Mouse (Mus musculus) bone marrow macrophage, adult 2 months (primary cell): Measurements from ENCODE around the gene Prrg1. TPM values are rescaled to one million over a fixed set of nuclear protein-coding genes. Genes with fewer than 3 reads are reported as not detected.
A peak's percentile ranks its signal among the peaks of the same experiment; 100 is the strongest.

ENCODE experiments used
- H3K27ac ChIP-seq: 2 replicates; pipeline ENCODE4 v1.5.1; 2012; ENCODE audit warnings: low read depth, low read length; ENCODE audit not compliant: insufficient read depth
- H3K4me1 ChIP-seq: 2 replicates; pipeline ENCODE4 v1.6.1; 2012; ENCODE audit warnings: low read length; ENCODE audit not compliant: control insufficient read depth, insufficient read depth
- H3K4me3 ChIP-seq: 2 replicates; pipeline ENCODE4 v1.5.1; 2012; ENCODE audit warnings: mild to moderate bottlenecking, low read length, moderate library complexity; ENCODE audit not compliant: insufficient read depth
- CTCF ChIP-seq: IDR thresholded peaks from 2 replicates; pipeline ENCODE4 v1.5.1; 2012; ENCODE audit warnings: low read depth, mild to moderate bottlenecking, low read length, moderate library complexity
- POLR2A ChIP-seq: IDR thresholded peaks from 2 replicates; pipeline ENCODE4 v1.6.1; 2012; ENCODE audit warnings: mild to moderate bottlenecking, low read depth, low read length, borderline replicate concordance
- polyA plus RNA-seq: library from polyadenylated mRNA; stranded (reverse); fragments of >200 nt; gene quantifications from 2 replicates; pipeline ENCODE4 v1.2.4, GENCODE M21; 2012; ENCODE audit not compliant: missing spikeins, insufficient read depth, insufficient read length

The Prrg1 gene
- 4.5 and 5.9 TPM in 2 replicates for polyA plus RNA-seq

- Histone ChIP-seq H3K4me1 (0 out of 2 replicates have a peak, but pooled peaks cover 2% of the 10 kb centered on the region), H3K27ac (peak within 1 kb of the TSS; percentile 46), H3K4me3 (peak within 1 kb of the TSS; percentile 77)
- no peak for TF ChIP-seq CTCF
- no peak for TF ChIP-seq POLR2A
Measured at GRCm38 (mm10) chrX:78583202-78584004, at the start of gene Prrg1. TSS of gene Prrg1 (minus strand) at chrX:78583896.

GRCm38 (mm10) chrX:78605814-78606213, 22.1 kb upstream of the Prrg1 start:
- TF ChIP-seq CTCF (no peak), POLR2A (no peak)
- Histone ChIP-seq H3K4me1 (no peaks in the 10 kb centered on the region), H3K4me3 (no peak overlapping the region), H3K27ac (no peak overlapping the region)

- peaks cover 2% of the 10 kb centered on the region; the same call in 1 of the 2 replicates for H3K4me1 ChIP-seq
- no peak overlapping the region for H3K27ac ChIP-seq
- no peak for TF ChIP-seq CTCF
- TF ChIP-seq POLR2A = no peak
- no peak overlapping the region for H3K4me3 ChIP-seq
Measured at GRCm38 (mm10) chrX:78593138-78593537, 9.4 kb upstream of the Prrg1 start.

GRCm38 (mm10) chrX:78582854-78583201, 868 bp downstream of the Prrg1 start:
- Histone ChIP-seq H3K27ac (0 out of 2 replicates have a peak overlapping the region, but pooled peaks have one; percentile 46), H3K4me3 (peak overlapping the region; percentile 77), H3K4me1 (0 out of 2 replicates have a peak, but pooled peaks cover 2% of the 10 kb centered on the region)

GRCm38 (mm10) chrX:78563451-78563850, 20.2 kb downstream of the Prrg1 start:
- TF ChIP-seq POLR2A (no peak), CTCF (no peak)
- Histone ChIP-seq H3K27ac (no peak overlapping the region), H3K4me3 (no peak overlapping the region), H3K4me1 (no peaks in the 10 kb centered on the region)

More at GRCm38 (mm10) chrX:78582854-78583201, 868 bp downstream of the Prrg1 start:
- TF ChIP-seq POLR2A = no peak
- TF ChIP-seq CTCF = no peak

- TF ChIP-seq POLR2A (no peak), CTCF (no peak)
- Histone ChIP-seq H3K4me1 (no peaks in the 10 kb centered on the region), H3K4me3 (no peak overlapping the region), H3K27ac (no peak overlapping the region)
Measured at GRCm38 (mm10) chrX:78553399-78553798, 30.3 kb downstream of the Prrg1 start.

GRCm38 (mm10) chrX:78552704-78553103, 31.0 kb downstream of the Prrg1 start:
- no peak for TF ChIP-seq POLR2A
- no peak for TF ChIP-seq CTCF
- Histone ChIP-seq H3K4me3 (no peak overlapping the region), H3K27ac (no peak overlapping the region), H3K4me1 (0 out of 2 replicates have a peak, but pooled peaks cover under 1% of the 10 kb centered on the region)

- TF ChIP-seq POLR2A = no peak
- no peak for TF ChIP-seq CTCF
- Histone ChIP-seq H3K4me1 (0 out of 2 replicates have a peak, but pooled peaks cover 2% of the 10 kb centered on the region), H3K27ac (no peak overlapping the region), H3K4me3 (no peak overlapping the region)
Measured at GRCm38 (mm10) chrX:78547696-78548095, 36.0 kb downstream of the Prrg1 start.

GRCm38 (mm10) chrX:78539734-78540133, 44.0 kb downstream of the Prrg1 start:
- H3K27ac ChIP-seq = no peak overlapping the region

GRCm38 (mm10) chrX:78538632-78539316, 44.9 kb downstream of the Prrg1 start:
- Histone ChIP-seq H3K4me1 (peaks cover 3% of the 10 kb centered on the region; the same call in 1 of the 2 replicates), H3K4me3 (no peak overlapping the region), H3K27ac (peak overlapping the region; percentile 77)
- TF ChIP-seq POLR2A (no peak), CTCF (no peak)

More at GRCm38 (mm10) chrX:78539734-78540133, 44.0 kb downstream of the Prrg1 start:
- H3K4me3 ChIP-seq = no peak overlapping the region
- no peak for TF ChIP-seq CTCF
- TF ChIP-seq POLR2A = no peak
- H3K4me1 ChIP-seq = peaks cover 3% of the 10 kb centered on the region; the same call in 1 of the 2 replicates
